Mouse (Mus musculus) forebrain, embryonic 16.5 days (tissue): ENCODE results near the gene Thumpd3. TPM values are rescaled to one million over a fixed set of nuclear protein-coding genes. Genes with fewer than 3 reads are reported as not detected.

Experiments used
- ATAC-seq: fragments of 200-750 bp; cut with Nextera tagmentation; 2 replicates; pipeline ENCODE4 v1.8.0; 2017; ENCODE audit warnings: mild to moderate bottlenecking, moderate library complexity
- H3K27ac ChIP-seq: fragments of 300-500 bp; sonication (generic); 2 replicates; pipeline ENCODE4 v1.5.1; 2014; ENCODE audit warnings: low read length, control low read depth
- H3K27me3 ChIP-seq: fragments of 300-500 bp; sonication (generic); replicated peaks from 2 replicates; pipeline ENCODE4 v1.6.1; 2014; ENCODE audit warnings: low read length; ENCODE audit not compliant: control insufficient read depth, insufficient read depth
- H3K36me3 ChIP-seq: fragments of 300-500 bp; sonication (generic); 2 replicates; pipeline ENCODE4 v1.6.1; 2014; ENCODE audit not compliant: control insufficient read depth, insufficient read depth
- H3K4me1 ChIP-seq: fragments of 300-500 bp; sonication (generic); replicated peaks from 2 replicates; pipeline ENCODE4 v1.6.1; 2014; ENCODE audit warnings: low read length; ENCODE audit not compliant: control insufficient read depth, insufficient read depth
- H3K4me2 ChIP-seq: fragments of 300-500 bp; sonication (generic); 2 replicates; pipeline ENCODE4 v1.6.1; 2014; ENCODE audit warnings: mild to moderate bottlenecking, low read length, control low read depth
- H3K4me3 ChIP-seq: fragments of 300-500 bp; sonication (generic); replicated peaks from 2 replicates; pipeline ENCODE4 v1.5.1; 2014; ENCODE audit warnings: mild to moderate bottlenecking, low read length, control low read depth
- H3K9ac ChIP-seq: fragments of 300-500 bp; sonication (generic); replicated peaks from 2 replicates; pipeline ENCODE4 v1.6.1; 2014; ENCODE audit warnings: low read depth, low read length, control low read depth
- H3K9me3 ChIP-seq: fragments of 300-500 bp; sonication (generic); 2 replicates; pipeline ENCODE4 v1.6.1; 2016; ENCODE audit warnings: low read length; ENCODE audit not compliant: control insufficient read depth
- WGBS: fragments of 180-500 bp; shearing (Covaris S2); extraction: QIAGEN DNeasy Blood & Tissue Kit; methylation state at CpG from one replicate; pipeline ENCODE4 v1.1.7; 2014; 5-methylcytosine and 5-hydroxymethylcytosine counted together
- polyA plus RNA-seq: library from polyadenylated mRNA; unstranded; fragments of >200 nt; fragmentation: Nextera tagmentation; extraction: Ambion mirVana; gene quantifications from 2 replicates; pipeline ENCODE4 v1.2.1, GENCODE M21; 2015

Thumpd3 gene
- polyA plus RNA-seq, 1 experiment from 2014 or later = 65.0 TPM

- peak overlapping the region; percentile 41 for H3K27ac ChIP-seq
- WGBS = 68% methylated on average over 4 of the region's 4 CpGs
- no peak overlapping the region for H3K4me2 ChIP-seq
- peaks cover 26% of the 10 kb centered on the region for H3K4me1 ChIP-seq
- no peaks in the 10 kb centered on the region for H3K36me3 ChIP-seq
- no peak overlapping the region for H3K4me3 ChIP-seq
- no peak overlapping the region for H3K9ac ChIP-seq
- H3K9me3 ChIP-seq = no peaks in the 10 kb centered on the region
- H3K27me3 ChIP-seq = no peaks in the 10 kb centered on the region
- no peak for ATAC-seq
Observed at GRCm38 (mm10) chr6:113013550-113013949, 32.5 kb upstream of the Thumpd3 start.

- 0 out of 2 replicates have a peak overlapping the region, but pooled peaks have one; percentile 9 for H3K9ac ChIP-seq
- ATAC-seq = no peak
Observed at GRCm38 (mm10) chr6:113017500-113018047, 28.5 kb upstream of the Thumpd3 start.

GRCm38 (mm10) chr6:113018139-113018538 is 27.9 kb upstream of the Thumpd3 start:
- Histone ChIP-seq H3K9ac (no peak overlapping the region), H3K27ac (no peak overlapping the region), H3K4me1 (peaks cover 17% of the 10 kb centered on the region), H3K4me2 (no peak overlapping the region), H3K27me3 (no peaks in the 10 kb centered on the region), H3K9me3 (no peaks in the 10 kb centered on the region), H3K36me3 (no peaks in the 10 kb centered on the region), H3K4me3 (no peak overlapping the region)
- 31% methylated on average over 6 of the region's 6 CpGs for WGBS
- ATAC-seq = no peak

More at GRCm38 (mm10) chr6:113017500-113018047, 28.5 kb upstream of the Thumpd3 start:
- Histone ChIP-seq H3K27ac (no peak overlapping the region; the same call in 1 of the 2 replicates), H3K9me3 (no peaks in the 10 kb centered on the region), H3K36me3 (no peaks in the 10 kb centered on the region), H3K4me1 (peaks cover 22% of the 10 kb centered on the region), H3K4me2 (no peak overlapping the region), H3K27me3 (no peaks in the 10 kb centered on the region), H3K4me3 (no peak overlapping the region)
- 39% methylated on average over 12 of the region's 12 CpGs for WGBS

- H3K4me1 ChIP-seq = 0 out of 2 replicates have a peak, but pooled peaks cover 4% of the 10 kb centered on the region
- H3K27me3 ChIP-seq = no peaks in the 10 kb centered on the region
- ATAC-seq = peak; percentile 55
- no peak overlapping the region for H3K9ac ChIP-seq
- H3K27ac ChIP-seq = no peak overlapping the region
- no peaks in the 10 kb centered on the region for H3K9me3 ChIP-seq
- H3K4me3 ChIP-seq = no peak overlapping the region
- 13% methylated on average over 8 of the region's 8 CpGs for WGBS
- no peak overlapping the region for H3K4me2 ChIP-seq
- H3K36me3 ChIP-seq = no peaks in the 10 kb centered on the region
Observed at GRCm38 (mm10) chr6:113024866-113025265, 21.2 kb upstream of the Thumpd3 start.

GRCm38 (mm10) chr6:113025774-113026173 is 20.3 kb upstream of the Thumpd3 start:
- no peak overlapping the region for H3K27ac ChIP-seq
- no peaks in the 10 kb centered on the region for H3K36me3 ChIP-seq
- ATAC-seq = no peak
- H3K27me3 ChIP-seq = no peaks in the 10 kb centered on the region
- H3K4me3 ChIP-seq = no peak overlapping the region
- H3K4me2 ChIP-seq = no peak overlapping the region
- WGBS = 43% methylated on average over 5 of the region's 5 CpGs
- 0 out of 2 replicates have a peak, but pooled peaks cover 4% of the 10 kb centered on the region for H3K4me1 ChIP-seq
- H3K9me3 ChIP-seq = no peaks in the 10 kb centered on the region
- no peak overlapping the region for H3K9ac ChIP-seq

- Histone ChIP-seq H3K9ac (no peak overlapping the region), H3K36me3 (no peaks in the 10 kb centered on the region), H3K4me2 (no peak overlapping the region), H3K4me1 (0 out of 2 replicates have a peak, but pooled peaks cover 4% of the 10 kb centered on the region), H3K27me3 (no peaks in the 10 kb centered on the region), H3K4me3 (no peak overlapping the region), H3K9me3 (no peaks in the 10 kb centered on the region), H3K27ac (no peak overlapping the region)
- WGBS = 18% methylated on average over 2 of the region's 2 CpGs
- ATAC-seq = no peak
Observed at GRCm38 (mm10) chr6:113027446-113027845, 18.6 kb upstream of the Thumpd3 start.

- Histone ChIP-seq H3K4me2 (no peak overlapping the region), H3K4me3 (no peak overlapping the region), H3K27ac (no peak overlapping the region), H3K9me3 (no peaks in the 10 kb centered on the region), H3K36me3 (no peaks in the 10 kb centered on the region), H3K9ac (no peak overlapping the region), H3K4me1 (0 out of 2 replicates have a peak, but pooled peaks cover 4% of the 10 kb centered on the region), H3K27me3 (no peaks in the 10 kb centered on the region)
- ATAC-seq = no peak
- WGBS = 81% methylated on average over 3 of the region's 3 CpGs
Observed at GRCm38 (mm10) chr6:113029006-113029405, 17.0 kb upstream of the Thumpd3 start.

- H3K36me3 ChIP-seq = no peaks in the 10 kb centered on the region
- no peak overlapping the region for H3K4me2 ChIP-seq
- H3K27me3 ChIP-seq = no peaks in the 10 kb centered on the region
- WGBS = 73% methylated on average over 3 of the region's 3 CpGs
- ATAC-seq = no peak
- H3K4me3 ChIP-seq = no peak overlapping the region
- H3K9ac ChIP-seq = no peak overlapping the region
- no peaks in the 10 kb centered on the region for H3K9me3 ChIP-seq
- no peak overlapping the region for H3K27ac ChIP-seq
- 0 out of 2 replicates have a peak, but pooled peaks cover 4% of the 10 kb centered on the region for H3K4me1 ChIP-seq
Observed at GRCm38 (mm10) chr6:113030553-113030952, 15.5 kb upstream of the Thumpd3 start.

GRCm38 (mm10) chr6:113030970-113031660 is 14.9 kb upstream of the Thumpd3 start:
- Histone ChIP-seq H3K4me3 (no peak overlapping the region), H3K27me3 (no peaks in the 10 kb centered on the region), H3K9me3 (no peaks in the 10 kb centered on the region), H3K27ac (no peak overlapping the region), H3K36me3 (no peaks in the 10 kb centered on the region), H3K9ac (no peak overlapping the region), H3K4me2 (no peak overlapping the region), H3K4me1 (0 out of 2 replicates have a peak, but pooled peaks cover 2% of the 10 kb centered on the region)
- no peak for ATAC-seq
- 84% methylated on average over 10 of the region's 10 CpGs for WGBS
